Mouse (Mus musculus) embryonic facial prominence, embryonic 12.5 days (tissue): ENCODE measurements around the gene Twnk. TPM values are rescaled to one million over a fixed set of nuclear protein-coding genes. Genes with fewer than 3 reads are reported as not detected.

Experiments used
- ATAC-seq: fragments of 200-750 bp; cut with Nextera tagmentation; 2 replicates; pipeline ENCODE4 v1.8.0; 2017; ENCODE audit not compliant: insufficient number of reproducible peaks, insufficient read depth, low FRiP score, low TSS enrichment
- H3K27ac ChIP-seq: fragments of 300-500 bp; sonication (generic); 2 replicates; pipeline ENCODE4 v1.5.1; 2016; ENCODE audit warnings: mild to moderate bottlenecking
- H3K27me3 ChIP-seq: fragments of 300-500 bp; sonication (generic); 2 replicates; pipeline ENCODE4 v1.6.1; 2016; ENCODE audit warnings: mild to moderate bottlenecking, moderate library complexity
- H3K36me3 ChIP-seq: fragments of 300-500 bp; sonication (generic); 2 replicates; pipeline ENCODE4 v1.6.1; 2016; ENCODE audit warnings: mild to moderate bottlenecking
- H3K4me1 ChIP-seq: fragments of 300-500 bp; sonication (generic); 2 replicates; pipeline ENCODE4 v1.6.1; 2016
- H3K4me2 ChIP-seq: fragments of 300-500 bp; sonication (generic); replicated peaks from 2 replicates; pipeline ENCODE4 v1.6.1; 2016; ENCODE audit warnings: mild to moderate bottlenecking, moderate library complexity
- H3K4me3 ChIP-seq: fragments of 300-500 bp; sonication (generic); 2 replicates; pipeline ENCODE4 v1.5.1; 2016; ENCODE audit warnings: mild to moderate bottlenecking
- H3K9ac ChIP-seq: fragments of 300-500 bp; sonication (generic); 2 replicates; pipeline ENCODE4 v1.6.1; 2016; ENCODE audit warnings: mild to moderate bottlenecking, moderate library complexity
- H3K9me3 ChIP-seq: fragments of 300-500 bp; sonication (generic); 2 replicates; pipeline ENCODE4 v1.6.1; 2016; ENCODE audit warnings: mild to moderate bottlenecking, moderate library complexity
- WGBS: fragments of 180-500 bp; shearing (Covaris S2); methylation state at CpG from one replicate; pipeline ENCODE4 v1.1.7; 2016; 5-methylcytosine and 5-hydroxymethylcytosine counted together
- polyA plus RNA-seq: library from polyadenylated mRNA; unstranded; fragments of >200 nt; fragmentation: Nextera tagmentation; extraction: Ambion mirVana; gene quantifications from 2 replicates; pipeline ENCODE4 v1.2.1, GENCODE M21; 2016

The Twnk gene
- polyA plus RNA-seq, 1 experiment from 2014 or later: 29.1 TPM

DNA sequence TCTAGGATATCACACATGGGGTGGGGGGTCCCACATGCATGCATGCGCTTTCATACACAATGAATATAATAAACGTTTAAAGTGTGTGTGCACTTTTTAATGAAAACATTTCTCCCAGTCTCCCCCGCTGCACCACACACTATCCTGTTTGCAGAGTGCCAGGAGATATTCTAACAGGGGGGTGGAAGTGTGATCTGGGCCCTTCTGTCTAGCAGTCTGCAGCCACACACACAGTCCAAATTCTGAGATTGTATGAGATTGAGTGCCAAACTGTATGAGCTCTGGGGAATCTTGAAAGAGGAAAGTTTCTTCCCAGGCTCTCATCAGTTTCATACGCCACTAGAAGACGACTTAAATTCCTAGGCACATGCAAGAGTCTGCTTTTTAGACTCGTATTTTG is 17.6 kb upstream of the Twnk start:
- WGBS: 62% methylated on average over 6 of the region's 6 CpGs
- Histone ChIP-seq H3K27ac (no peak overlapping the region), H3K4me3 (no peak overlapping the region), H3K36me3 (peaks cover 4% of the 10 kb centered on the region; the same call in 1 of the 2 replicates), H3K9me3 (no peaks in the 10 kb centered on the region), H3K9ac (no peak overlapping the region), H3K4me2 (no peak overlapping the region), H3K4me1 (peaks cover 28% of the 10 kb centered on the region), H3K27me3 (no peaks in the 10 kb centered on the region)
- no peak for ATAC-seq

DNA sequence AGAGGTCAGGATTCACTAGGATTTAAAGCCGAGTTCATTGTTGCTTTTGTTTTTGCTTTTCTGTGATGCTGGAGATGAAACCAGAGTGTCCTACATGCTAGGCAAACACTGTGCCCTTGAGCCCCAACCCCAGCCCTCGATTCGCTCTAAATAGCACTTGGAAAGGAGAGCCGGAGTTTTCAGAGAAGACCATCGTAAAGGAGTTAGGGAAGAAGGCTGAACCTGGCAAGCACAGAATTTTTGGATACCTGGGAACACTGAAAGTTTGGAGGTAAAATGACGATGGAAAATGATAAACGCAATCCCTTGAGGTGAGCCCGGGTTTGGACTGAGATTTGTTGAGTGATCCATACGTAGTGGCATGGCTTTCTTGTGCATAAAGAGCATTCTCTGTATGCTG is 17.1 kb upstream of the Twnk start:
- peak overlapping the region; percentile 63 for H3K4me3 ChIP-seq
- peaks cover 28% of the 10 kb centered on the region for H3K4me1 ChIP-seq
- WGBS: 28% methylated on average over 9 of the region's 9 CpGs
- no peak overlapping the region for H3K27ac ChIP-seq
- H3K36me3 ChIP-seq: peaks cover 6% of the 10 kb centered on the region; the same call in 1 of the 2 replicates
- no peaks in the 10 kb centered on the region for H3K9me3 ChIP-seq
- no peaks in the 10 kb centered on the region for H3K27me3 ChIP-seq
- peak overlapping the region; percentile 90 for H3K4me2 ChIP-seq
- no peak for ATAC-seq
- H3K9ac ChIP-seq: peak overlapping the region; percentile 65

- H3K9me3 ChIP-seq: no peaks in the 10 kb centered on the region
- H3K36me3 ChIP-seq: peaks cover 6% of the 10 kb centered on the region; the same call in 1 of the 2 replicates
- peak within 1 kb of the TSS; percentile 63 for H3K4me3 ChIP-seq
- H3K4me1 ChIP-seq: peaks cover 28% of the 10 kb centered on the region
- under 1% methylated on average over 54 of the region's 58 CpGs for WGBS
- no peaks in the 10 kb centered on the region for H3K27me3 ChIP-seq
- H3K27ac ChIP-seq: peak within 1 kb of the TSS; percentile 23; the same call in 1 of the 2 replicates
- H3K4me2 ChIP-seq: peak within 1 kb of the TSS; percentile 90
- H3K9ac ChIP-seq: peak within 1 kb of the TSS; percentile 65
- ATAC-seq: peak; percentile 69
Measured at GRCm38 (mm10) chr19:44988831-44989566, 16.5 kb upstream of the Twnk start, which contains the start of gene Sema4g. TSS of gene Sema4g (plus strand) at chr19:44989101.

- whole genome bisulfite sequencing: 5% methylated on average over 22 of the region's 22 CpGs
- H3K4me1 ChIP-seq: peaks cover 28% of the 10 kb centered on the region
Measured at GRCm38 (mm10) chr19:44989567-44990495, 15.6 kb upstream of the Twnk start.

DNA sequence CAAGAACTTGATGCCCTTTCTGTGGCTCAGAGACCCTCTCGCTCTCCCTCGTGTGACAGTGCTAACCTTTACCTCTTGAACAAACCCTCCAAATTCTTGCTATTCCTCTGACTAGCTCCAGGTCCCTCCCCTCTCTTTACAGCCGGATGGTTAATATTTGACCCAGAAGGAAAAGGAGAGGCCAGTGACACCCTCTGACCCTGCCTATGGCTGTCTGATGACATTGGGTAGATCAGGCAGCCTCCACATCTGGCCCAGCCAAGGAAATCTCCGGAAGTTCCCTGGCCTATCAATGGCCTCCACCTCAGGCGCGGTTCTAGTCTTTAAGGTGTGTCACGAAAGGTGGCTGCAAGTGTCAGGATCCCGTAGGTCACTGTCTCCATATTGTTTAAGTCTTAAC is 14.4 kb upstream of the Twnk start:
- peaks cover 9% of the 10 kb centered on the region; the same call in 1 of the 2 replicates for H3K36me3 ChIP-seq
- H3K4me2 ChIP-seq: peak overlapping the region; percentile 90; the same call in 1 of the 2 replicates
- 0 out of 2 replicates have a peak overlapping the region, but pooled peaks have one; percentile 65 for H3K9ac ChIP-seq
- no peak overlapping the region for H3K4me3 ChIP-seq
- H3K4me1 ChIP-seq: peaks cover 28% of the 10 kb centered on the region
- no peak overlapping the region for H3K27ac ChIP-seq
- H3K27me3 ChIP-seq: no peaks in the 10 kb centered on the region
- no peaks in the 10 kb centered on the region for H3K9me3 ChIP-seq
- 75% methylated on average over 8 of the region's 8 CpGs for WGBS
- ATAC-seq: no peak

More at GRCm38 (mm10) chr19:44989567-44990495, 15.6 kb upstream of the Twnk start:
- no peaks in the 10 kb centered on the region for H3K9me3 ChIP-seq
- H3K4me2 ChIP-seq: peak overlapping the region; percentile 90
- peak overlapping the region; percentile 23; the same call in 1 of the 2 replicates for H3K27ac ChIP-seq
- H3K9ac ChIP-seq: peak overlapping the region; percentile 65
- no peaks in the 10 kb centered on the region for H3K27me3 ChIP-seq
- H3K36me3 ChIP-seq: peaks cover 8% of the 10 kb centered on the region; the same call in 1 of the 2 replicates
- no peak for ATAC-seq
- H3K4me3 ChIP-seq: peak overlapping the region; percentile 63

DNA sequence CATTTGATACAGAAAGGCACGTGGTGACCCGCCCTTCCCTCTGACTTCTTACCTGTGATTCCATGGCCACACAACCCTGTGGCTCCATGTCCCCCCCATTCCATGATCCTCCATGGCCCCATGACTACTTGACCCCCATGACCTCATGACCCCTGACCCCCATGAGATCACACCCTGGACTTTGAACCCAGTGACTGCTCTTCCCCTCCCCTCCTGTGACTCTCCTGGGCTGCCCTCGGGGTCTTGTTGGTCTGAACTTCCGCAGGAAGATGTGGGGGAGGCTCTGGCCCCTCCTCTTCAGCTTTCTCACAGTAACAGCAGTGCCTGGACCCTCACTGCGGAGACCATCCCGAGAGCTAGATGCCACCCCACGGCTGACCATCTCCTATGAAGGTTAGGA is 13.2 kb upstream of the Twnk start:
- H3K4me3 ChIP-seq: no peak overlapping the region
- H3K4me1 ChIP-seq: peaks cover 28% of the 10 kb centered on the region
- H3K4me2 ChIP-seq: no peak overlapping the region
- no peak overlapping the region for H3K27ac ChIP-seq
- H3K36me3 ChIP-seq: peaks cover 14% of the 10 kb centered on the region
- ATAC-seq: no peak
- no peaks in the 10 kb centered on the region for H3K9me3 ChIP-seq
- 31% methylated on average over 7 of the region's 7 CpGs for WGBS
- no peaks in the 10 kb centered on the region for H3K27me3 ChIP-seq
- H3K9ac ChIP-seq: no peak overlapping the region

GRCm38 (mm10) chr19:44992712-44993111 is 12.8 kb upstream of the Twnk start:
- H3K27me3 ChIP-seq: no peaks in the 10 kb centered on the region
- peaks cover 19% of the 10 kb centered on the region for H3K36me3 ChIP-seq
- peaks cover 28% of the 10 kb centered on the region for H3K4me1 ChIP-seq
- ATAC-seq: no peak
- H3K4me2 ChIP-seq: no peak overlapping the region
- WGBS: 58% methylated on average over 7 of the region's 7 CpGs
- no peak overlapping the region for H3K4me3 ChIP-seq
- H3K9ac ChIP-seq: no peak overlapping the region
- H3K9me3 ChIP-seq: no peaks in the 10 kb centered on the region
- H3K27ac ChIP-seq: no peak overlapping the region

DNA sequence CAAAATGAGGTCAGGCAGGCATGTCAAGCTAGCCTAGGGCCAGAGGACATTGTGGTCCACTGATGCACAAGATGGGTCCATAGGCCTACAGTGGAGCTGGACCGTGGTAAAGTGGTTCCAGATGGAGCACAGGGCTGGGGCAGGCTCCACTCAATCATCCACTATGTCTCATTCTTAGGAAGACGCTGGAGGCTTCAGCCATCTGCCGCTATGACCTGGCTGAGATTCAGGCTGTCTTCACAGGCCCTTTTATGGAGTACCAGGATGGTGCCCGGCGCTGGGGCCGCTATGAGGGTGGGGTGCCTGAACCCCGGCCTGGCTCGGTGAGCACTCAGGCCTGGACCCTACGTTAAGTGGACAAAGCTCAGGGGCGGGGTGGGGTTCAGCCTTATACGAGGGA is 7.7 kb upstream of the Twnk start:
- no peaks in the 10 kb centered on the region for H3K4me1 ChIP-seq
- no peaks in the 10 kb centered on the region for H3K9me3 ChIP-seq
- 61% methylated on average over 11 of the region's 11 CpGs for WGBS
- H3K36me3 ChIP-seq: peaks cover 58% of the 10 kb centered on the region
- no peak overlapping the region for H3K27ac ChIP-seq
- no peak overlapping the region for H3K4me3 ChIP-seq
- H3K4me2 ChIP-seq: no peak overlapping the region
- no peak for ATAC-seq
- no peak overlapping the region for H3K9ac ChIP-seq
- no peaks in the 10 kb centered on the region for H3K27me3 ChIP-seq

DNA sequence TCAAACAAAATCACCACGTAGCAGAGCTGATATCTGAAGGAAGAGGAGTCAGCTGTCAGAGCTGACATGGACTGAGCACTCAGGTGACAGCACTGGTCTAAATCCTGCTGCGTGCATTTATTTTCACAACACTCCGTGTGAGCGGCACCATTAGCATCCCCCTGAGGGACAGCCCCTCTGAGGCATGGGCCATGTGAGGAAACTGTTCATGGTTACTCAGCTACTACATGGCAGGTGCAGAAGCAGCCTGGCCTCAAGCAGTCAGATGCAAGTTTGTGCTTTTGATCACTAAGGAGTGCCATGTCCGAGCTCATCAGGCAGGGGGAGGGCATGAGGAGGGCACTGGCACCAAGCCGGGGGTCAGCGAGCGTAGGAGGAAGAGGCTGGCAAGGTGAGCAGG is 5.8 kb upstream of the Twnk start:
- no peak for ATAC-seq
- 87% methylated on average over 8 of the region's 8 CpGs for WGBS
- Histone ChIP-seq H3K4me1 (no peaks in the 10 kb centered on the region), H3K27ac (no peak overlapping the region), H3K36me3 (peaks cover 72% of the 10 kb centered on the region), H3K27me3 (no peaks in the 10 kb centered on the region), H3K4me3 (no peak overlapping the region), H3K9ac (no peak overlapping the region), H3K4me2 (no peak overlapping the region), H3K9me3 (no peaks in the 10 kb centered on the region)

- Histone ChIP-seq H3K9ac (no peak overlapping the region), H3K4me1 (peaks cover 11% of the 10 kb centered on the region), H3K4me2 (no peak overlapping the region), H3K27ac (no peak overlapping the region), H3K4me3 (no peak overlapping the region), H3K9me3 (no peaks in the 10 kb centered on the region), H3K27me3 (no peaks in the 10 kb centered on the region), H3K36me3 (peaks cover 64% of the 10 kb centered on the region)
- no peak for ATAC-seq
- WGBS: 69% methylated on average over 3 of the region's 3 CpGs
Measured at GRCm38 (mm10) chr19:45002301-45002700, 3.2 kb upstream of the Twnk start.

DNA sequence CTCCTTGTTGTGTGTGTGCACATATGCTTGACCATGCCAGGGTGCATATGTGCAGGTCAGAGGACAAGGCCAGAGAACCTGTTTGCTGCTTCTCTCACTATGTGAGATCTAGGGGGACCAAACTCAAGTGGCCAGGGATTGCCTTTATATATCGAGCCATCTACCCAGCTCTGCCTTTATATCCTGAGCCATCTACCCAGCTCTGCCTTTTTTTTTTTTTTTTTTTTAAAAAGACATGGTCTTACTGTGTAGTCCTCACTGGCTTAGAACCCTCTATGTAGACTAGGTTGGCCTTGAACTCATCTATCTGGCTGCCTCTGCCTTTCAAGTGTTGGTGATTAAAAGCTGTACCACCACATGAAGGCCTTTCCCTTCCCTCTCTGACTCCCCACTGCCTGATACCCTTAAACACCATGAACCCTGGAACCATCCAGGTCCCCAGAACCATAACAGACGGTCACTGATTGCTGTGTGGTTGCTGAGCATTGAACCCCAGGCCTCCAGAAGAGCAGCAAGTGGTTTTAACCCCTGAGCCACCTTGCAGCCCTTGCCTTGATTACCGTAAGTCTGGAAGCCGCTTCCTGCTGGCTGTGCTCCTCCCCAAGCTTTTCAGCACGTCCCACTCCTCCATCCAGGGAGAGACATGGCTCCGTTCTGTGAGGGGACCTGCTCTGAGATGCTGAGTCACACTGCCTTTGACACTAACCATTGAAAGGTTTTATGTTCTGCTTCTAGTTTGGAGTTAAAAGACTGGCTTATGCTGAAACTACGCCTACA is 1.5 kb upstream of the Twnk start:
- Histone ChIP-seq H3K9me3 (no peaks in the 10 kb centered on the region), H3K4me2 (no peak overlapping the region), H3K4me3 (no peak overlapping the region), H3K27ac (no peak overlapping the region), H3K9ac (no peak overlapping the region), H3K4me1 (peaks cover 19% of the 10 kb centered on the region), H3K27me3 (no peaks in the 10 kb centered on the region), H3K36me3 (peaks cover 53% of the 10 kb centered on the region)
- ATAC-seq: no peak
- 83% methylated on average over 7 of the region's 7 CpGs for WGBS
